Mouse (Mus musculus) E14TG2a.4 (cell line): ENCODE measurements around the gene Mrgprh.

Experiments
- H3K27me3 ChIP-seq: 2 replicates; pipeline ENCODE4 v1.6.1; 2014; ENCODE audit warnings: low read length, control low read depth; ENCODE audit not compliant: insufficient read depth
- H3K36me3 ChIP-seq: 2 replicates; pipeline ENCODE4 v1.6.1; 2014; ENCODE audit warnings: low read length, control low read depth; ENCODE audit not compliant: insufficient read depth
- H3K4me1 ChIP-seq: replicated peaks from 2 replicates; pipeline ENCODE4 v1.6.1; 2014; ENCODE audit warnings: low read depth, low read length, control low read depth
- H3K4me3 ChIP-seq: replicated peaks from 2 replicates; pipeline ENCODE4 v1.5.1; 2014; ENCODE audit warnings: mild to moderate bottlenecking, low read length
- H3K9me3 ChIP-seq: 2 replicates; pipeline ENCODE4 v1.6.1; 2014; ENCODE audit warnings: low read length, control low read depth
- CTCF ChIP-seq: conservative IDR thresholded peaks from 2 replicates; pipeline ENCODE4 v1.5.1; 2014; ENCODE audit warnings: low read length
- NANOG ChIP-seq: IDR thresholded peaks from 2 replicates; pipeline ENCODE4 v1.6.1; 2014; ENCODE audit warnings: borderline replicate concordance, low read length, mixed read lengths
- POU5F1 ChIP-seq: IDR thresholded peaks from 2 replicates; pipeline ENCODE4 v1.6.1; 2014; ENCODE audit warnings: low read length, borderline replicate concordance

Mrgprh gene

GRCm38 (mm10) chr17:12858072-12858471, 17.8 kb upstream of the Mrgprh start:
- TF ChIP-seq CTCF (peak; percentile 57), POU5F1 (no peak)
- H3K4me3 ChIP-seq: no peak overlapping the region
- H3K36me3 ChIP-seq: no peaks in the 10 kb centered on the region
- H3K4me1 ChIP-seq: peaks cover 1% of the 10 kb centered on the region; the same call in 1 of the 2 replicates
- H3K27me3 ChIP-seq: peaks cover 8% of the 10 kb centered on the region
- peaks cover 10% of the 10 kb centered on the region for H3K9me3 ChIP-seq

- H3K4me3 ChIP-seq: no peak overlapping the region
- no peaks in the 10 kb centered on the region for H3K4me1 ChIP-seq
- H3K36me3 ChIP-seq: no peaks in the 10 kb centered on the region
- TF ChIP-seq POU5F1 (no peak), NANOG (no peak), CTCF (no peak)
- peaks cover 4% of the 10 kb centered on the region for H3K9me3 ChIP-seq
- peaks cover 6% of the 10 kb centered on the region; the same call in 1 of the 2 replicates for H3K27me3 ChIP-seq
Measured at GRCm38 (mm10) chr17:12859006-12859520, 16.8 kb upstream of the Mrgprh start.

GRCm38 (mm10) chr17:12864111-12864510, 11.7 kb upstream of the Mrgprh start:
- no peaks in the 10 kb centered on the region for H3K36me3 ChIP-seq
- TF ChIP-seq CTCF: no peak
- no peak for TF ChIP-seq POU5F1
- TF ChIP-seq NANOG: no peak
- H3K27me3 ChIP-seq: peaks cover 6% of the 10 kb centered on the region; the same call in 1 of the 2 replicates
- H3K4me1 ChIP-seq: no peaks in the 10 kb centered on the region
- H3K4me3 ChIP-seq: no peak overlapping the region
- no peaks in the 10 kb centered on the region for H3K9me3 ChIP-seq

GRCm38 (mm10) chr17:12865407-12865806, 10.4 kb upstream of the Mrgprh start:
- Histone ChIP-seq H3K36me3 (no peaks in the 10 kb centered on the region), H3K4me1 (peaks cover 10% of the 10 kb centered on the region)

GRCm38 (mm10) chr17:12866853-12867252, 9.0 kb upstream of the Mrgprh start:
- peaks cover 17% of the 10 kb centered on the region for H3K4me1 ChIP-seq
- H3K36me3 ChIP-seq: no peaks in the 10 kb centered on the region
- no peaks in the 10 kb centered on the region for H3K9me3 ChIP-seq
- peaks cover 15% of the 10 kb centered on the region for H3K27me3 ChIP-seq
- TF ChIP-seq NANOG: no peak
- TF ChIP-seq CTCF: no peak
- no peak for TF ChIP-seq POU5F1
- no peak overlapping the region for H3K4me3 ChIP-seq

More at GRCm38 (mm10) chr17:12865407-12865806, 10.4 kb upstream of the Mrgprh start:
- TF ChIP-seq POU5F1 (no peak), CTCF (no peak), NANOG (no peak)
- no peak overlapping the region for H3K4me3 ChIP-seq
- H3K27me3 ChIP-seq: peaks cover 6% of the 10 kb centered on the region; the same call in 1 of the 2 replicates
- H3K9me3 ChIP-seq: no peaks in the 10 kb centered on the region

GRCm38 (mm10) chr17:12868043-12868442, 7.8 kb upstream of the Mrgprh start, which contains the start of gene Mas1:
Gene Mas1 (minus strand): TSS chr17:12868143.
- H3K4me1 ChIP-seq: peaks cover 27% of the 10 kb centered on the region
- no peaks in the 10 kb centered on the region for H3K36me3 ChIP-seq
- no peak within 1 kb of the TSS for H3K4me3 ChIP-seq
- TF ChIP-seq NANOG (no peak), CTCF (no peak)
- H3K9me3 ChIP-seq: no peaks in the 10 kb centered on the region
- peaks cover 18% of the 10 kb centered on the region for H3K27me3 ChIP-seq

- no peaks in the 10 kb centered on the region for H3K36me3 ChIP-seq
- peaks cover 33% of the 10 kb centered on the region for H3K4me1 ChIP-seq
- TF ChIP-seq POU5F1: no peak
- TF ChIP-seq NANOG: no peak
- no peak for TF ChIP-seq CTCF
- no peaks in the 10 kb centered on the region for H3K9me3 ChIP-seq
- H3K27me3 ChIP-seq: peaks cover 20% of the 10 kb centered on the region
- H3K4me3 ChIP-seq: no peak overlapping the region
Measured at GRCm38 (mm10) chr17:12868640-12869039, 7.2 kb upstream of the Mrgprh start.

- Histone ChIP-seq H3K4me3 (peak overlapping the region; percentile 41), H3K9me3 (no peaks in the 10 kb centered on the region), H3K4me1 (peaks cover 33% of the 10 kb centered on the region), H3K36me3 (no peaks in the 10 kb centered on the region), H3K27me3 (peaks cover 35% of the 10 kb centered on the region)
- TF ChIP-seq NANOG (no peak), POU5F1 (no peak), CTCF (no peak)
Measured at GRCm38 (mm10) chr17:12872275-12873028, 3.4 kb upstream of the Mrgprh start.

- Histone ChIP-seq H3K4me3 (peak overlapping the region; percentile 50), H3K36me3 (no peaks in the 10 kb centered on the region), H3K9me3 (no peaks in the 10 kb centered on the region), H3K4me1 (peaks cover 31% of the 10 kb centered on the region), H3K27me3 (peaks cover 33% of the 10 kb centered on the region)
- peak; percentile 92 for TF ChIP-seq CTCF
- no peak for TF ChIP-seq POU5F1
- TF ChIP-seq NANOG: no peak
Measured at GRCm38 (mm10) chr17:12880178-12880577, 4.3 kb downstream of the Mrgprh start.

- H3K9me3 ChIP-seq: no peaks in the 10 kb centered on the region
- H3K4me3 ChIP-seq: no peak overlapping the region
- TF ChIP-seq CTCF (peak; percentile 6; the same call in 1 of the 2 replicates), POU5F1 (no peak)
- peaks cover 26% of the 10 kb centered on the region for H3K27me3 ChIP-seq
- H3K36me3 ChIP-seq: no peaks in the 10 kb centered on the region
- H3K4me1 ChIP-seq: peaks cover 38% of the 10 kb centered on the region
Measured at GRCm38 (mm10) chr17:12881216-12881615, 5.4 kb downstream of the Mrgprh start.
